Mouse (Mus musculus) cortical plate, adult 2 months (tissue): ENCODE measurements around the gene Olfr455.

Source experiments
- CTCF ChIP-seq: fragments of 200-500 bp; IDR thresholded peaks from 2 replicates; pipeline ENCODE4 v1.5.1; 2011; ENCODE audit warnings: mild to moderate bottlenecking, control low read depth, low read length; ENCODE audit not compliant: insufficient read depth; ENCODE audit errors: extremely low read depth
- POLR2A ChIP-seq: fragments of 200-500 bp; IDR thresholded peaks from 2 replicates; pipeline ENCODE4 v1.6.1; 2011; ENCODE audit warnings: mild to moderate bottlenecking, low read length, control low read depth; ENCODE audit not compliant: insufficient read depth; ENCODE audit errors: extremely low read depth

DNA sequence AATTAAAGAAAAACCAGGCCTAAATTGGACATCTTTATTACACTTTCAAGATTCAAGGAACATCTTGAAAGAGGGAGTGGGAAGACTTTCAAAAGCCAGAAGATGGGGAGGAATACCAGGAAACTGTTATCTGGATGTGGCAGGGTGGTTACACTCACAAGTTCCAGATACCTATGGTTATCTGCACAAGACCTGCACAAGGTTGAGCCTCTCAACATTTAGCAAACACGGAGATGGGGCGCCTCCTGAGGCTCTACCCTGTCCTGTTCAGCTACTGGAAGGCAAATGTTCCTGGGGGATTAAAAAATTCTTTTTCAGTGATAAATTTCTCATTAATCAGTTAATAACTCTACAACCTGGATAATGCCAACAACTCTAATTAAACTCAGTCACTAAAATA lies 30.0 kb upstream of the Olfr455 start:
- TF ChIP-seq CTCF (no peak), POLR2A (no peak)
